Mouse (Mus musculus): Measurements from ENCODE around the gene Slc6a4. TPM values are rescaled to one million over a fixed set of nuclear protein-coding genes. Genes with fewer than 3 reads are reported as not detected.
A peak's percentile ranks its signal among the peaks of the same experiment; 100 is the strongest.

The Slc6a4 gene
- polyA plus RNA-seq, 1 experiment from 2014 or later, result 2.0 TPM

GRCm38 (mm10) chr11:76984173-76984572, 14.2 kb upstream of the Slc6a4 start:
- no peaks in the 10 kb centered on the region for H3K4me1 ChIP-seq (replicated peaks; ENCODE audit: control insufficient read depth, insufficient read depth, low read length)
- H3K4me3 ChIP-seq (ENCODE audit: low read depth, low read length), result no peak overlapping the region
- ATAC-seq (ENCODE audit: low FRiP score) (no peak), DNase-seq (ENCODE audit: low spot score) (no peak)
- H3K9ac ChIP-seq (ENCODE audit: low read depth, low read length), result no peak overlapping the region
- no peak overlapping the region for H3K4me2 ChIP-seq (replicated peaks; ENCODE audit: low read depth, low read length)
- no peaks in the 10 kb centered on the region for H3K9me3 ChIP-seq (ENCODE audit: control insufficient read depth, low read length)
- no peaks in the 10 kb centered on the region for H3K27me3 ChIP-seq (ENCODE audit: control insufficient read depth, insufficient read depth, low read length)
- no peak overlapping the region for H3K27ac ChIP-seq (ENCODE audit: low read depth, low read length)
- H3K36me3 ChIP-seq (ENCODE audit: control insufficient read depth, insufficient read depth, low read length), result no peaks in the 10 kb centered on the region; the same call in 1 of the 2 replicates

GRCm38 (mm10) chr11:76990839-76991238, 7.6 kb upstream of the Slc6a4 start:
- H3K9me3 ChIP-seq (ENCODE audit: control insufficient read depth, low read length), result no peaks in the 10 kb centered on the region
- no peak for DNase-seq (ENCODE audit: low spot score)
- ATAC-seq (ENCODE audit: low FRiP score), result no peak
- no peak overlapping the region for H3K4me3 ChIP-seq (ENCODE audit: low read depth, low read length)
- 74% methylated on average over 5 of the region's 5 CpGs for WGBS
- no peaks in the 10 kb centered on the region for H3K36me3 ChIP-seq (ENCODE audit: control insufficient read depth, insufficient read depth, low read length)
- no peak overlapping the region for H3K9ac ChIP-seq (ENCODE audit: low read depth, low read length)
- H3K27me3 ChIP-seq (ENCODE audit: control insufficient read depth, insufficient read depth, low read length), result no peaks in the 10 kb centered on the region; the same call in 1 of the 2 replicates
- no peak overlapping the region for H3K4me2 ChIP-seq (replicated peaks; ENCODE audit: low read depth, low read length)
- no peak overlapping the region for H3K27ac ChIP-seq (ENCODE audit: low read depth, low read length)
- H3K4me1 ChIP-seq (replicated peaks; ENCODE audit: control insufficient read depth, insufficient read depth, low read length), result no peaks in the 10 kb centered on the region; the same call in 1 of the 2 replicates

GRCm38 (mm10) chr11:76992886-76993285, 5.5 kb upstream of the Slc6a4 start:
- H3K27me3 ChIP-seq (ENCODE audit: control insufficient read depth, insufficient read depth, low read length), result peaks cover 9% of the 10 kb centered on the region
- H3K4me2 ChIP-seq (replicated peaks; ENCODE audit: low read depth, low read length), result no peak overlapping the region
- no peaks in the 10 kb centered on the region for H3K9me3 ChIP-seq (ENCODE audit: control insufficient read depth, low read length)
- no peak overlapping the region for H3K27ac ChIP-seq (ENCODE audit: low read depth, low read length)
- H3K36me3 ChIP-seq (ENCODE audit: control insufficient read depth, insufficient read depth, low read length), result no peaks in the 10 kb centered on the region
- H3K4me1 ChIP-seq (replicated peaks; ENCODE audit: control insufficient read depth, insufficient read depth, low read length), result no peaks in the 10 kb centered on the region; the same call in 1 of the 2 replicates
- ATAC-seq (ENCODE audit: low FRiP score) (no peak), DNase-seq (ENCODE audit: low spot score) (no peak)
- WGBS, result 31% methylated on average over 4 of the region's 4 CpGs
- no peak overlapping the region for H3K9ac ChIP-seq (ENCODE audit: low read depth, low read length)
- no peak overlapping the region for H3K4me3 ChIP-seq (ENCODE audit: low read depth, low read length)

DNA sequence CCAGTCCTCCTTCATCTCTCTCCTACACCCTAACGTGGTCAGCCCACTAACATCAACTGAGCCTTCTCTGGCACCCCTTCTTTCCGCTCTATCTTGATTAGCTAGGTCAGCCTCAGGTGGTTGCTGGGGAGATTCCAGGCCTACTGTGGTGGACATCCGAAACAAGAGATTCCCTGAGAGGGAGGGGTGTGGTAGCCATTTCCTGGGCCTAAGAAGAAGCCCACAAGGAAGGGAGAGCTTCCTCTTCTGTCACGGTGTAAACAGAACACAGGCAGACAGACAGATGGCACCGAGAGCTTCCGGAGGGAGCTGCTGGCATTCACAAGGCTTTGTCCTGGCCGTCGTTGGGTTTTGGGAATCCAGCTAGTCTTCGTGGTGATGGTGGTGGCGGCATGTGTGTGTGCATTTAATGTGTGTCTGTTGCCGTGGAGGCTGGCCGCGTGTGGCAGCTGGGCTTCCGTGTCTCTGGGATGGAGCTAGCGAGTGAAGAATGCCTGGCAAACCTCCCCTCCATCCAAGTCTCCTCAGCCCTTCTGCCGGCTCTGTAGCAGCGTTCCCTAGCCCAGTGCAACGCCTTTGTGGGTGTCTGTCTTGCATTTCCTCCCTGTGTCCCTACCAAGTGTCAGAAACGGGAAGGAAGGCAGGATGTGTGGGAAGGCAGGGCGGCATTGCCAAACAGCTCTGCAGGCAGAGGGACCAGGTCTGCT, 2.3 kb upstream of the Slc6a4 start:
- Histone ChIP-seq H3K27ac (ENCODE audit: low read depth, low read length) (no peak overlapping the region), H3K9ac (ENCODE audit: low read depth, low read length) (no peak overlapping the region), H3K4me2 (replicated peaks; ENCODE audit: low read depth, low read length) (no peak overlapping the region), H3K4me3 (ENCODE audit: low read depth, low read length) (no peak overlapping the region), H3K27me3 (ENCODE audit: control insufficient read depth, insufficient read depth, low read length) (peaks cover 37% of the 10 kb centered on the region), H3K9me3 (ENCODE audit: control insufficient read depth, low read length) (no peaks in the 10 kb centered on the region), H3K36me3 (ENCODE audit: control insufficient read depth, insufficient read depth, low read length) (no peaks in the 10 kb centered on the region), H3K4me1 (replicated peaks; ENCODE audit: control insufficient read depth, insufficient read depth, low read length) (no peaks in the 10 kb centered on the region; the same call in 1 of the 2 replicates)
- DNase-seq (ENCODE audit: low spot score), result peak; percentile 14
- ATAC-seq (ENCODE audit: low FRiP score), result no peak
- WGBS, result 57% methylated on average over 20 of the region's 20 CpGs

DNA sequence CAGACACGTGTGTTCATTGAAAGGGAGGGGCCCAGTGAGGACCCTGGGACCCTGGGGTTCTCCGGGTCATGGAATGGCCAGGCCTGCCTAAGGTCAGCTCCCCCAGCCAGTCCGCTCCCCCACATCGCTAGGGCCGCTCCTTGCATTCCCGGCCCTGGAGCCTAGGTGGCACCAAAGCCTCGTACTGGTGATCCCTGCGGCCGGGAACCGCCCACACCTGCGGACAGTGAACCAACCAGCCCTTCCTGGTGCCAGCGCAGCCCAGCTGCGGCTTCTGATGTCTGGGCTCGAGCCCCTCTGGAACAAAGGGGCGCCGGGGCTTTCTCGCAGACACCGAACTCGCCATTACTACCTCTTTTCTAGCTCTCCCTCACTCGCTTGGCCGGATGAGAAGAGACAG, 1.1 kb upstream of the Slc6a4 start:
- Histone ChIP-seq H3K4me3 (ENCODE audit: low read depth, low read length) (peak overlapping the region; percentile 37), H3K36me3 (ENCODE audit: control insufficient read depth, insufficient read depth, low read length) (no peaks in the 10 kb centered on the region), H3K4me1 (replicated peaks; ENCODE audit: control insufficient read depth, insufficient read depth, low read length) (no peaks in the 10 kb centered on the region; the same call in 1 of the 2 replicates), H3K4me2 (replicated peaks; ENCODE audit: low read depth, low read length) (peak overlapping the region; percentile 68), H3K27ac (ENCODE audit: low read depth, low read length) (no peak overlapping the region), H3K27me3 (ENCODE audit: control insufficient read depth, insufficient read depth, low read length) (peaks cover 37% of the 10 kb centered on the region), H3K9me3 (ENCODE audit: control insufficient read depth, low read length) (no peaks in the 10 kb centered on the region), H3K9ac (ENCODE audit: low read depth, low read length) (no peak overlapping the region)
- WGBS, result 2% methylated on average over 20 of the region's 21 CpGs
- ATAC-seq (ENCODE audit: low FRiP score), result peak; percentile 61
- peak; percentile 91 for DNase-seq (ENCODE audit: low spot score)

GRCm38 (mm10) chr11:76998705-76999226, 363 bp downstream of the Slc6a4 start:
- Histone ChIP-seq H3K4me1 (replicated peaks; ENCODE audit: control insufficient read depth, insufficient read depth, low read length) (no peaks in the 10 kb centered on the region; the same call in 1 of the 2 replicates), H3K27ac (ENCODE audit: low read depth, low read length) (no peak overlapping the region), H3K4me3 (ENCODE audit: low read depth, low read length) (peak overlapping the region; percentile 37), H3K27me3 (ENCODE audit: control insufficient read depth, insufficient read depth, low read length) (peaks cover 37% of the 10 kb centered on the region), H3K4me2 (replicated peaks; ENCODE audit: low read depth, low read length) (peak overlapping the region; percentile 68), H3K9ac (ENCODE audit: low read depth, low read length) (no peak overlapping the region), H3K9me3 (ENCODE audit: control insufficient read depth, low read length) (no peaks in the 10 kb centered on the region), H3K36me3 (ENCODE audit: control insufficient read depth, insufficient read depth, low read length) (no peaks in the 10 kb centered on the region)
- DNase-seq (ENCODE audit: low spot score), result peak; percentile 57
- ATAC-seq (ENCODE audit: low FRiP score), result no peak
- 12% methylated on average over 24 of the region's 24 CpGs for WGBS

GRCm38 (mm10) chr11:77000741-77001140, 2.3 kb downstream of the Slc6a4 start:
- ATAC-seq (ENCODE audit: low FRiP score), result no peak
- DNase-seq (ENCODE audit: low spot score), result no peak
- Histone ChIP-seq H3K4me2 (replicated peaks; ENCODE audit: low read depth, low read length) (no peak overlapping the region), H3K27me3 (ENCODE audit: control insufficient read depth, insufficient read depth, low read length) (peaks cover 37% of the 10 kb centered on the region), H3K36me3 (ENCODE audit: control insufficient read depth, insufficient read depth, low read length) (no peaks in the 10 kb centered on the region), H3K27ac (ENCODE audit: low read depth, low read length) (no peak overlapping the region), H3K4me1 (replicated peaks; ENCODE audit: control insufficient read depth, insufficient read depth, low read length) (no peaks in the 10 kb centered on the region; the same call in 1 of the 2 replicates), H3K9me3 (ENCODE audit: control insufficient read depth, low read length) (no peaks in the 10 kb centered on the region), H3K4me3 (ENCODE audit: low read depth, low read length) (no peak overlapping the region), H3K9ac (ENCODE audit: low read depth, low read length) (no peak overlapping the region)
- 64% methylated on average over 5 of the region's 5 CpGs for WGBS

GRCm38 (mm10) chr11:77002361-77002760, 4.0 kb downstream of the Slc6a4 start:
- H3K9ac ChIP-seq (ENCODE audit: low read depth, low read length), result no peak overlapping the region
- H3K36me3 ChIP-seq (ENCODE audit: control insufficient read depth, insufficient read depth, low read length), result no peaks in the 10 kb centered on the region
- WGBS, result 83% methylated on average over 1 of the region's 1 CpGs
- no peak overlapping the region for H3K27ac ChIP-seq (ENCODE audit: low read depth, low read length)
- DNase-seq (ENCODE audit: low spot score) (no peak), ATAC-seq (ENCODE audit: low FRiP score) (no peak)
- peaks cover 31% of the 10 kb centered on the region for H3K27me3 ChIP-seq (ENCODE audit: control insufficient read depth, insufficient read depth, low read length)
- H3K4me2 ChIP-seq (replicated peaks; ENCODE audit: low read depth, low read length), result no peak overlapping the region
- no peaks in the 10 kb centered on the region; the same call in 1 of the 2 replicates for H3K4me1 ChIP-seq (replicated peaks; ENCODE audit: control insufficient read depth, insufficient read depth, low read length)
- no peak overlapping the region for H3K4me3 ChIP-seq (ENCODE audit: low read depth, low read length)
- no peaks in the 10 kb centered on the region for H3K9me3 ChIP-seq (ENCODE audit: control insufficient read depth, low read length)

DNA sequence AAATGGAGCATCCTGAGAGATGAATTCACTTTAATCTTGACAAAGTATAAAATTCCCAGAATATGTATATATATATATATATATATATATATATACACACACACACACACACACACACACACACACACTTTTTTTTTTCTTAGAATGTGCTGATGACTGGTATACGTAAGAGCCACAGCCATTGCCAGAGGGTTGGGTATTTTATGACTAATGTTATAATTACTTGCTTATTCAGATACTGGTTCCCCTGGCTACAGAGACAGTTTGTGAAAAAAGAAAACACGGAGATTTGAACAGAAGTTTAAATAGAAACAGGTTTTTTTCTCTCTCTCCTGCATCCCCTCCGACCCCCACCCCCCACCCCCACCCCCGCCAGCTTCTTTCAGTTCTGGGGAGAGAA, 7.5 kb downstream of the Slc6a4 start:
- Histone ChIP-seq H3K9ac (ENCODE audit: low read depth, low read length) (no peak overlapping the region), H3K4me2 (replicated peaks; ENCODE audit: low read depth, low read length) (no peak overlapping the region), H3K36me3 (ENCODE audit: control insufficient read depth, insufficient read depth, low read length) (no peaks in the 10 kb centered on the region), H3K4me1 (replicated peaks; ENCODE audit: control insufficient read depth, insufficient read depth, low read length) (no peaks in the 10 kb centered on the region), H3K27ac (ENCODE audit: low read depth, low read length) (no peak overlapping the region), H3K27me3 (ENCODE audit: control insufficient read depth, insufficient read depth, low read length) (peaks cover under 1% of the 10 kb centered on the region; the same call in 1 of the 2 replicates), H3K4me3 (ENCODE audit: low read depth, low read length) (no peak overlapping the region), H3K9me3 (ENCODE audit: control insufficient read depth, low read length) (no peaks in the 10 kb centered on the region)
- ATAC-seq (ENCODE audit: low FRiP score) (no peak), DNase-seq (ENCODE audit: low spot score) (no peak)
- WGBS, result 66% methylated on average over 4 of the region's 4 CpGs
